Mouse (Mus musculus): ENCODE results near the gene Arhgap20.

DNA sequence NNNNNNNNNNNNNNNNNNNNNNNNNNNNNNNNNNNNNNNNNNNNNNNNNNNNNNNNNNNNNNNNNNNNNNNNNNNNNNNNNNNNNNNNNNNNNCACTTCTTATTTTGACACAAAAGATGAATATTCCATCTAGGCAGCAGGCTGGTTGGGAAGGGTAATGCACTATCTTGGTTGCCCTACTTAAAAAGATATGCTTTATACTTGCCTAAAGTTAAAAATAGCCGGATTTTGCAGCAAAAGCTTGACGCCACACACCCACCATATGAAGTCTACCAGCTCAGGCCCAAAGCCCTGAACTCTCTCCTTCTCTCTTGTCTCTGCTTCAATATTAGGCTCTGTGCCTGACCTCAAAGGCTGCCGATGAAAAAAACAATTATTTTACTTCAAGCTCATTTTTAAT, 46.3 kb upstream of the Arhgap20 start:
- TF ChIP-seq CTCF (IDR thresholded peaks at IDR 0.05; ENCODE audit: borderline replicate concordance, insufficient read depth, low read depth, low read length) (no peak), POLR2A (IDR thresholded peaks at IDR 0.05; ENCODE audit: borderline replicate concordance, insufficient read depth, low read length) (no peak)

Measured in cerebellum, adult 2 months (tissue).